Mouse (Mus musculus): ENCODE measurements at regions not wholly inside any gene's neighbourhood (a gene's known extent, or its start where the extent isn't known, plus 50 kb on each side); places are given as distances from the start of the nearest gene placed in this dataset.

- DNase-seq (ENCODE audit: low spot score in 2 of 2): no peak
Measured at GRCm38 (mm10) chr4:9218380-9218779, 979.5 kb upstream of the Car8 start.

GRCm38 (mm10) chr4:9208606-9209005, 969.8 kb upstream of the Car8 start:
- DNase-seq (ENCODE audit: low spot score in 2 of 2): no peak

- DNase-seq (ENCODE audit: low spot score in 2 of 2): no peak
Measured at GRCm38 (mm10) chr4:9200012-9200411, 961.2 kb upstream of the Car8 start.

- no peak for DNase-seq (ENCODE audit: low spot score in 2 of 2)
Measured at GRCm38 (mm10) chr4:9196435-9196834, 957.6 kb upstream of the Car8 start.

- peak in 1 of 2 experiments; percentile 26 for DNase-seq (ENCODE audit: low spot score in 2 of 2)
Measured at GRCm38 (mm10) chr4:9193121-9193520, 954.3 kb upstream of the Car8 start.

DNA sequence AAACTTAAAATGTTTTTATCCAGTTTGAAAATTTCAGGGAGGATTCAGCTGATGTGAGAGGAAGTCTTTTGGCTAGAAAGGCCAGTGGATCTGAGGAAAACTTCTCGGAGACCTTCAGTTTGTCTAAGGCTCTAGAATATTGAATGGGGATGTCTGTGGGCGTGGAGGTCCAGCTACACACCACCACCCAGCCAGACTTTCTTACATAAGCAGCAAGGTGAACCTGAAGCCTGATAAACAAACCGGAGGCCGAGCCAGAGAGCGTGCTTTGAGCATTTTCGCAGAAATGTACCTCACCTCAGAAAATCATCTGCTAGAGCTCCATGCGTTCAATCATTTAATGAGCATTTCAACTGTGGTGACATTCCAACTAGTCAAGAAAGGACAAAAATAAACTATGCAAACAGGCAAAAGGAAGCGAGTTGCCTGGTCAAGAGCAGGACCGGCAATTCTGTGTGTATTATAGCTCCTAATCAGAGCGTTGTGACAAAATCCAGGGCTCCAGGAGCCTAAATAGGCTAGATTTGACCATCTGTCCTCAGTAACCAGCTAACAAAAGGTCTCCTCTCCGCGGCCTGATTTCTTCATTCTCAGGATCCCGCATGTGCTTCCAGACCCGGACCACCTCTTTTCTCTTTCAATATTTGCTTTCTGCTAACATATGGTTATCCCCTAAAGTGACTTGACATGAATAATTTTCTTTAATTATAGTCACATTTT, 946.5 kb upstream of the Car8 start:
- no peak for DNase-seq (ENCODE audit: low spot score in 2 of 2)

DNA sequence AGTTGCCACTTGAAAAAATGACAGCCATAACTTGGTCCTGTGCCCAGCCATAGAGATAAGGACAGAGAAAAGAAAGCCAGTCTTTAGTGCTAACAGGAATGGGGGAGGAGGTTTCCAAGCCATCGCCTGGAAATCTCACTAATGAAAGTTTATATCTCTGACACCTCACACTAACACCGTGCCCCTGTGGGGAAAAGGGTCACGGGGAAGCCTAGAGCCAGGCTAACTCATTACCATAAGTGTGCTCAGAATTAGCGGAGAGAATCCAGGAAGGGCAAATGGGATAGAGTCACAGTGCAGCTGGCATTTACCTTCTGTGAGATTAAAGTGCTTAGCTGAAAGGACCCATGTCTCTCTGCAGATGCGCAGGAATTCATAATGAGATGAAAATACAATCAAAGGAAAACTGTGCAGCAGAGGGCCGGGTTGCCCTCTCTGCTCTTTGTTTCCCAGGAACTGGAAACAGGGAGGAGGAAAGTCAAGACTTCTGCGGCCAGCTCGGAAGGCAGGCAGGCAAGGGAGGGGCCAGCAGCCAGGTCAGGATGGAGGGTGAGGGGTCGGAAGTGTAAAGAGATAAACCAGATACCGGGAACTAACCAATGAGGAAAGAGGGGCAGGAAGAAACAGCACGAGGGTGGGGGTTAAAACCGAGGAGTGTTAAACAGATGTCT, 945.7 kb upstream of the Car8 start:
- no peak for DNase-seq (ENCODE audit: low spot score in 2 of 2)

DNA sequence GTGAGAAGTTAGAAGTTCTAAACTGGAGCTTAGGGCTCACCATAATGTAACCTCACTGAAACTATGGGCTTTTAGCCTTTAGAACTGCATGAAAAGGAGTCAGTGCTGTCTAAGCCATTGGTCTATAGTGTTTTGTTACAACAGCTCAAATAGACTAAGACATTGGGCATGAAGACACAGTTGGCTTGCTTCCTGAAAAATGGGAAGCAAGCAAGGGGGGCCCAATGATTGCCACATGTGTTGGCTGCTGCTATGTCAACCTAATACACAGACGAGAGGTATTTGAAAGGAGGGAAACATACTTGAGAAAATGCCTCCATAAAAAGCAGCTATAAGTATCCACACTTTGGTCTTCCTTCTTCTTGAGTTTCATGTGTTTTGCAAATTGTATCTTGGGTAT, 935.5 kb upstream of the Car8 start:
- no peak for DNase-seq (ENCODE audit: low spot score in 2 of 2)

DNA sequence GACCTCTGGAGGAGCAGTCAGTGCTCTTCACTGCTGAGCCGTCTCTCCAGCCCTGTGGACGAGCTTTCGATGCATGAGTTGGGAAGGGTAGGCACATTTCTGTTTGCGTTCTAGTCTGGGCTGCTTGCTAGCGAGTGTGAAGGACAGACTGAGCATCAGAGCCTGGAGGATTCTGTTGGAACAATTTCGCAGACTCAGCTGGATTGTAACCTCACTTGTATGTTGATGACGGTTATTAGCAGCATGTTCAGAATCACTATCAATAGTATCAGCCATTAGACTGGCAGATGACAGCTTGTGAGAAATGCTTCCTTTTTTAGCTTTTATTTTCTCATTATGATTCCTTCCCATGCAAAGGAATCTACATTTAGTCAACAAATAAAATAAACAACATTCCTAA, 923.5 kb upstream of the Car8 start:
- DNase-seq (ENCODE audit: low spot score in 2 of 2): no peak

- no peak for DNase-seq (ENCODE audit: low spot score in 2 of 2)
Measured at GRCm38 (mm10) chr4:9161814-9162133, 922.9 kb upstream of the Car8 start.

DNA sequence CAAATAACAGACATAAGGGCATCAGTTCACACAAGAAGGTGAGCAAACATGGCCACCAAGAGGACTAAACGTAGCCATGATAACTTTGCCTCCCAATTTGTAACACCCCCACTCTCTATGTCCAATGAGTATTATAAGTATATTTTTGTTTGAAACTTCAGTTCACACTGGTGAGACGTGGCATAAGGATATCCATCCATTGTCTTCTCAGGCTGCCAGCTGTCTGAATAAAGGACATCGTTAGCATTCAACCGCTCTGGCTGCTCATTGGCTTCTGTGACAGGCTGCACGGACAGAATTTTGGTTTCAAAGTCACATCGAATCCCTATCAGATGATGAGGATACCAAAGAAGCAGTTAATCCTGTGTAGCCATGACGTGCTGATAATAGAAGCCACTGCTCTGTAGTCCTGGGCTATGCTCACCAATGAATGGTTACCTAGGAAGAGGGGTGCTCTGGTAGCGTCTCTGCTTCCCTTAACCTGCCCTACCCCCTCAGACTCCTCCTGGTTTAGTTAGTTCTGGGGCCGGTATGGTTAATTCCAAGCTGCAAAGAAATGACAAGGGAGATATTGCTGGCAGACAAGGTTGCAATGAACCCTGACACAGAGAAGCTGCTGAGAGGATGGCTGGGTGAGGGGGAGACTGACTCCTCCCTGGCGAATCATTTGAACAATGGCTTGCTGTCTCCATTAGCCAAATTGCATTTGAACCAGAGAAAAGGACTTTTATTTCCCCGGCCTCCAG, 922.4 kb upstream of the Car8 start:
- no peak for DNase-seq (ENCODE audit: low spot score in 2 of 2)

GRCm38 (mm10) chr4:9147732-9148131, 908.9 kb upstream of the Car8 start:
- no peak for DNase-seq (ENCODE audit: low spot score in 2 of 2)

DNA sequence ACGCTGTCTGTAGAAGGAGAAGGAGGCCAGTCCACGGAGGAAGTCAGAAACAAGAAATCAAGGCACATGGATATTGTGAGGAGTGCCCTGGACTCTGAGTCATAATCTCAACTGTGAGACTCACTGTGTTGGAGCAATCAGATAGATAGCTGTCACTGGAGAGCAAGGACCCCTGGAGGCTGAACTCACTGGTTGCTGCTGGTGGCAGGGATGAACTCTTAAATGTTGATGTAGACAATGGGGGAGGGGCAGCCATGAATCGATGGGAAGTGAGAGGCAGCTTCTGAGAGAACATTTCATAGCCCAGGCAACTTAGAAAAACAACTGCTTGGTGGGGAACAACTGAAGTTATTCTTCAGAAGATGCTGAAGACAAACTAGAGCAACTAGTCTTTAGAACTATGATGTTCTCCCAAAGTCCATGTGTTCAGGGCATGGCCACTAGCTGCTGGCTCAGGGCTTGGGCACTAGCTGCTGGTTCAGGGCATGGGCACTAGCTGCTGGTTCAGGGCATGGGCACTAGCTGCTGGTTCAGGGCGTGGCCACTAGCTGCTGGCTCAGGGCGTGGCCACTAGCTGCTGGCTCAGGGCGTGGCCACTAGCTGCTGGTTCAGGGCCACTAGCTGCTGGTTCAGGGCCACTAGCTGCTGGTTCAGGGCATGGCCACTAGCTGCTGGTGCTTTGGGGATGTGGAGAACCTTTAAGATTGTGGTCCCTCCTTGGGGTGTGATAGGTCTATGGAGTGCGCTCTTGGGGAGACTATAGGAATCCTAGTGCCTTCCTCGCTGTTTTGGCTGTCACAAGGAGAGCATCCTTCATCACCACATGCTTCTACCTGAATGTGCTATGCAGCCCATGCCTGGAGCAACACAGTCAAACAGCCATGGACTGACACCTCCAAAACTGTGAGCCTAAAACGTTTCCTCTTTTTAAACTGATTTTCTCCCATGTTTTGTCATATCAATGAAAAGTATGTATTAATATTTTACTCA, 905.7 kb upstream of the Car8 start:
- DNase-seq (ENCODE audit: low spot score in 2 of 2): no peak

- no peak for DNase-seq (ENCODE audit: low spot score in 2 of 2)
Measured at GRCm38 (mm10) chr4:9143087-9143486, 904.2 kb upstream of the Car8 start.

DNA sequence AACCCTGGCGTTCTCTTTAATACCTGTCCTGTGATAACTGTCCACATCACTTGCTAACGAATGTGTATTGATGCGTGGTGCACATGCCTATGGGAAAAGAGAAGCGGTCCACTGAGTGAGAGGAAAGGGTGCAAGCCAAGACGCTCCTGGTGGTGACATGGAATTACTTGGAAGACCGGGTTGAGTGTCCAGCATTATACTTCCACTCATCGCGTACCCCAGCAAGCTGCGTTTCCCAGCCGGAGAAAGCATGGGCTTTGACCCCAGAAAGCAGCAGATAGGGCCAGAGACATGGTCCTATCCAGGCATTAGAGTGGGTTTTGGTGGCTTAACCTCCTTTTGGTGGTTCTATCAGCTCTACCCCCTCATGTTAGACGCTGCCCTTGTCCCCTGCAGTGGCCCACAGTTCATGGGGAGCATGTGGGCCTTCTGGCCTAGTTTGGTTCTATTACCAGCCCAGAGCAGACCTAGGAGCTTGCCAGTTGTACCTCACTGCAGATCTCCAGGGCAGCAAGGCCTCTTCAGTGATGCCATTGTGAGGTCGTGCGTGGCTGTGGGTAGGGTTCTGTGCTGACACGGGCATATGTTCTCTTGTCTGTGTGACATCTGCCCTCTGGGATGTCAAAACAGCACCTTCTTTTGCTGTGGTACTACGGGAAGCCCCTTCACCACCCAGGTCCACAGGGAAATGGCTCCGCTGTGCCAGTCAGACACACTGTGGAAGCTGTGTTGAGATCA, 903.3 kb upstream of the Car8 start:
- DNase-seq (ENCODE audit: low spot score in 2 of 2): no peak

DNA sequence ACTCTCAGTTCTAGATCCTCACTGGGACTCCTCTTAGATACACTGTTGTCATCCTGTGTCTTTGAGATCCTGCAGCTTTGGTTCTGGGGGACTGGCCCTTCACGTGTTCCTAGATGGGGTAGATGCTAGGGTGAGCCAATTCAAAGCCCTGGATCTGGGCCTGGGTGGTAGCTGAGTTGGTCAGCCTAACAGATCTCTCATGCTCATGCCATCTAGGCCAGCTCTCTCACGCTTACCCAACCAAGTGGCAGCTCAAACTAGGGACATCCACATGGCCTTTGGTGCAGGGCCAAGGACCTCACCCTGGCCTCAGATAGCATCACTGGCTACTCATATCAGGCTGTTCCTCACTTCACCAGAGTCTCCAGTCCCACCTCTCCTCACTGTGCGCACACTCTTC, 901.9 kb upstream of the Car8 start:
- no peak for DNase-seq (ENCODE audit: low spot score in 2 of 2)

DNA sequence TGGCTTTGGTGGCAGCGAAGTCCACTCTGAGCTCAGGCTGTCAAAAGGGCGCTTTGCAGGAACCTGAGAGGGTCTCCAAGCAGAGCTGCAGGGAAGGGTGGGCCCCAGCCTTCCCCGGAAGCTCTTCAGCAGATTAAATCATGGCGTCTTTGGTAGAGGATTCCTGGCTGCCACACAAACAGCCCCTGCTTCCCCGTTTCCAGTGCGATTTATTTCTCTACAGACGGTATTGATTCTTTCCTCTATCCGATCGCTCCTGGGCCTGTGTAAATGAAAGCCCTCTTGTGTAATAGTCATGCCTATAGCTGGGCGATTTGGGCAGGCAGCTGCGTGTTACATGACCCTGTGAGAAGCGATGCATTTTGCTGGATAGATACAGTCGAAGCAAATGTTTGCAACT, 897.8 kb upstream of the Car8 start:
- DNase-seq (ENCODE audit: low spot score in 2 of 2): no peak

DNA sequence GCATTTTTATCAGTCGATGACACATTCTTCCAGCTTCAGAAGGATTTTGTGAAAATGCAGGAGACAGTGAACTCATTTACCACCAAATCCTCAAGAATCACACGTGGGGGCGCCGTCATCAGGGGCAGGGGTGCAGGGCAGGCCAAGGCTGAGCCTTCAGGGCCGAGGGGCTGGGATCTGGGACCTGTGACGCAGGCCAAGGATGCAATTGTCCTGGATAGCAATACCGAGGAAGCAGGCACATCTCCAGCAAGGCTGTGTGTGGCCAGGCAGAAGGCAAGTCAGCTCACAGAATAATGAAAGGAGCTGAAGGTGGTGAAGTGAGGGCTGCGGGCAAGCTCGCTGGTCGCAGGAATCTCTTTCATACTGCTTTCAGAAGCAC, 897.3 kb upstream of the Car8 start:
- peak in 1 of 2 experiments; percentile 34 for DNase-seq (ENCODE audit: low spot score in 2 of 2)

GRCm38 (mm10) chr4:9135481-9136187, 896.8 kb upstream of the Car8 start:
- DNase-seq (ENCODE audit: low spot score in 2 of 2): peak; percentile 97

GRCm38 (mm10) chr4:9133695-9134094, 894.9 kb upstream of the Car8 start:
- no peak for DNase-seq (ENCODE audit: low spot score in 2 of 2)
